Mouse (Mus musculus): Measurements from ENCODE around the gene Ralgps2.

The Ralgps2 gene

DNA sequence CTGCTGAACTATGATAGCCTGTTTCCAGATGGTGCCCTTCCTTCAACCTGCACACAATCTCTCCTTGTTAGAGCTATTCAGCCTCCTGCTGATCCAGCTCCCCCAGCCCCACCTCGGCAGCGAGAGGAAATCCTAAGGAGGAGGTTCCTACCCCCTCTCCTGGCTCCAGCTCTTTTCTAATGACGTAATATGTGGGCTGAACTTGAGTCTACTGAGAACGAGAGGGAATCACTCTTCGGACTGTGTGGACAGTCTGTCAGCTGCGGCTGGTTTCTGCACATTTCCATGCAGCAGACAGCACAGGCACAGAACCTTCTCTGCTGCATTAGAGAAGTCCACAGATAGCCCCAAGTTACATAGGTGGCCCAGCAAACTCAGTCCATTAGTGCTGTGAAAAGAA is 100.7 kb downstream of the Ralgps2 start:
- intact Hi-C loops (cut with DNase I): no loop called here

DNA sequence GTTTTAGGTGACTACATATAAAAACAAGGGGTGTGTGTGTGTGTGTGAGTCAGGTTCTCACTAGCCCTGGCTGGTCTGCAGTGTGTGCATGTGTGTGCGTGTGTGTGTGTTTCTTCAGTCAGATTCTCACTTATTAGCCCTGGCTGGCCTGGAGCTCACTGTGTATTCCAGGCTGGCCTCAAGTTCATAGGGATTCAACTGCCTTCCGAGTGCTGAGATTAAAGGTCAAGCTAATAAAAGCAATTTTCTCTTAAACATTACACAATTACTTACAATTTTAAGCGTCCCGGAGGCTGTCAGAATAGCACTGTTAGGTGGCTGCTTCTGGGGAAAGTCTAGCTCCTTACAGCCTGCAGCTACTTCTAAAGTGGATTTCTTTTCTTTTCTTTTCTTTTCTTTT is 101.2 kb downstream of the Ralgps2 start, which contains the start of gene Angptl1:
Gene Angptl1 (plus strand): TSS at position 386 of the 400 bp plus-strand sequence.
- intact Hi-C loops (cut with DNase I): no loop called here

DNA sequence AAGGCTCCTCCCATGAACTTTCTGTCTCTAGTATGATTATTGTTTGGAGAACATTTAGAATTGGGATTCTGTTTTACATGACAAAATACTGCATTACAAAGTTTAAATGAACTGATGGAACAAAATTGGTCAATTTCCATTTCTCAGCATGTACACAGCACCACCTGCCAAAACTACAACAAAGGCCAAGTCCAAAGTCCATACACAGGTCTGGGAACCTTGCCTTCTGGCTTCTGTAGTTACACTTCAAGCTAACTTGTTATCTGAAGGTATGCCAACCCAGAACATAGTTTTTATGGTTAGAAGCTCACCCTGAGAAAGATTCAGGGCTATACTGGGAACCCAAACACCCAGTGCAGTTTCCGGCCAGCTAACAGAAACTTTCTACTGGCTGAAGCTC is 120.2 kb downstream of the Ralgps2 start:
- intact Hi-C loops (cut with DNase I): no loop called here

DNA sequence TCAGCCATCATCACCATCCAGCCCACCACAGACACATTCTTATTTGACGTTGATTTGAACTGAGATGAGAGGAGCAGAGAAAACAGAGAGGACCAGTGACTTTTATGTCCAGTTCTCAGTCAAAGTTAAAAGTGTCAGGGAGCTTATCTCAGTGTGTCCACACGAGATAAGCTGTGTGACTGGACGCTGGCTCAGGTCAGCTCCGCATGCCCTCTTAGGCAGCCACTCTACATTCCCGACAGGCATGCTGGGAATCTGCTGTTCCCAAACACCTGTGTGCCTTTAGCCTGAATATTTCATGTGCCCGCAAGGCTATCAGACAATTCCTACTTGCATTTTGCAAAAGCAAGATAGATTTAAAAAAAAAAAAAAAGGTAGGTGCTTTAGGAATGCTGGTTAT is 125.9 kb downstream of the Ralgps2 start:
- intact Hi-C loops (cut with DNase I): no loop called here

DNA sequence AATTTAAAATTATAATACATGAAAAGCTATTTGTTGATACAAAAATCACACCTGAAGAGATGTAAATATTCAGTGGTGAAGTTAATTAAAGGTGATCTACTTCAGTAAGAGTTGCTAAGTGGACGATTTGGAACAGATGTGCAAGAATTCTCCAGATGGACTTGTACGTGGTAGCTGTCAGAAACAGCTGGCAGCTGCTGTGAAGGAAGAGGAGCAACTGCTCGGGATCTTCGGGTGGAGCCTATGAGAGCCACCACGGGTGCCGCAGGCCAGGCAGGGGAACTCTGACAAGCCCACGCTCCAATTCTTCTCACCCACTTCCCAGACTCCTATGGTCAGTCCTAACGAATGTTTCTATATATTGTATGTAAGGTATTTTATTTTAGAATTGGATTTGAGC is 126.7 kb downstream of the Ralgps2 start:
- intact Hi-C loops (cut with DNase I): no loop called here

DNA sequence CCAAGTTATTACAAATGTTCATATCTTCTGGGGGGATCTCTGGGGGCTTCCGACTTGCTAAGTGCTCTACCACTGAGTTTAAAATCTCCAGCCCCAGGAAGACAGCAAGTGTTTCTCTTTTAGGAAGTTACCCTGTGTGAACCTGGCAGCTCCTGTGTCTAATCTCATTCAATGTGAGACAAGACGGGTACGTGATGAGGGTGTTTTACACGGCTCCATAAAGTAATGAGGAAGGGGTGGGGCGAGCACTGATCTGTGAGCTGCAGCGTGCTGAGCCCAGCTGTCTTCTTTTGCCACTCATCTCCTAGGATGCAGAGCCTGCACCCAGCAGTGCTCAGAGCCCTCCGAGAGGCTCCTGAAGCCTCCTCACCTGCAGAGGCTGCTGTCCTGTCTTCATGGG is 127.5 kb downstream of the Ralgps2 start:
- intact Hi-C loops (cut with DNase I): no loop called here

DNA sequence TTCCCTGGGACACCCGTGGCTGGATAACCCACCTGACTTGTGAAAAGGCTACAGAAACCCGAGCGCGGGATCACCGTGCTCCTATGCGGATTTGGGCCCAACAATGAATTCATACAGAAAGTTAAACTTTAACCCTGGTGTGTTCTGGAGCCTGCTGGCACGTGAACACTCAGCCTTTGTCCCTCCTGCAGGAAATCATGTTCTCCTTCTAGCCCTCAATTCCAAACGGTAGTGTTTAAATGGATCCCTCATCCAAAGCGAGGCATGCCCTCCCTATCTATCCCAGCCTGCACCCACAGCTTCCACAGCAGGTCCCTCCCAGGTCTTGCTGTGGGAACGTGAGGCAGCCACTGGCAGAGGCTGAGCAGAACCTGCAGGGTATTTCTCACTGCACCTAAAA is 131.1 kb downstream of the Ralgps2 start:
- intact Hi-C loops (cut with DNase I): no loop called here

DNA sequence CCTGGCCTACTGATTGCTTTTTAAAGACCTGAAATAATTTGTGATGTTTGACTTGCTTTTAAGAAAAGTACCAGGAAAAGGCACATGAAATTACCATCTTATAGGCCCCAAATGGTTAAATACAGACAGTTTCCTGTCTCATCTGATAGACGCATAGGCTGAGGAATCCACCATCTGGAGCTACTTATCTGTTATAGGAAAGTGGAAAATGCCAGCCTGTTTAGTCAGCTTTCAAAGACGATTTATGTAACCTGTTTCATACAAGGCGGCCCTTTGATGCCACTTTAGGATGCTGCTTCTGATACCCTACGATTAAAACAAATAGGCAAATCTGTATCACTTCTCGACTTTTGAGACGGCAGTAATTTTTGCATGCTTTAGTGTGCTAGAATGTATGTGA is 138.2 kb downstream of the Ralgps2 start:
- intact Hi-C loops (cut with DNase I): no loop called here

DNA sequence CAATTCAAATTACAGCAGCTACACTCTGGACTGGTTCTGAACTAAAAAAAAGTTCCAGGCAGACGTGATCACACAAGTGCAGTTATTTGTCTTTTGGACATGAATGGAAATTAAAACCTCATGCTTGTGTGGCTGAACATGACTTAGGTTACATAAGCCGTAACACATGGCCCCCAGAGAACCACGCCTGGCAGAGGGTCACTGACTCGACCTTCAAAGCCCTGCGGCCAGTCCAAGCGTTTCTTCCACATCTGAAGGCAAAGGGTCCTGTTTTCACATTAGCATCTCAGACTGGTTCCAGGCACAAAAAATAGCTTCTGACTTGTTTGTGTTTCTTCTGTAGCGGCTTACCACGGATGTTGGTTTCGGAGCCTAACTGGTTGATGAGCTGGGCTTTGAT is 143.2 kb downstream of the Ralgps2 start:
- intact Hi-C loops (cut with DNase I): no loop called here

DNA sequence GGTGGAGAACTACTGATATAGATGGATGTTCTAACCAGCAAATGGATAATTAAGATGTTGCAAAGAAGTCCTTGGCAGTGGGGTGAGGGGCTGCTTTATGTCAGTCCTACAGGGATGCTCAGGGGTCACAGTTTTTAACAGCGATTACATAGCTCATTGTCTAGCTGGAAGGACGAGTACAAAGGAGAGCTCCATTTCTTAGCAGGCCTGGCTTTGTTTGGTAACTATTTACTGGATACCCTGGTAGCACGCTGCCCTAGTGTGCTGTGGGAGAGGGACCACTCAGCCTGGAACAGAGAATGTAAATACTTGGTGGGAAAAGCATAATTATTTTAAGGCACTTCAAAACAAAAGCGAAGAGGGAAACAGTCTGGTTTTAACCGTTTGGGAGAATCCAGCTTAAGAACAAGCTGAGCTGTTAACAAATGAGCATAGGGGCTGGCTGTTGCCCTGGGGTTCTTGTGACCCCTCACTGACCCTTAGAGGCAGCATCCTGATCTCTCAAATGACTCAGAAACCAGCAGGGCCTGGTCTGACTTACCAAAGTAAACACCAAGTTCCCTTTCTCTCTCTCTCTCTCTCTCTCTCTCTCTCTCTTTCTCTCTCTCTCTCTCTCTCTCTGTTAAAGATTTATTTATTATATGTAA is 149.5 kb downstream of the Ralgps2 start:
- intact Hi-C loops (cut with DNase I): no loop called here

DNA sequence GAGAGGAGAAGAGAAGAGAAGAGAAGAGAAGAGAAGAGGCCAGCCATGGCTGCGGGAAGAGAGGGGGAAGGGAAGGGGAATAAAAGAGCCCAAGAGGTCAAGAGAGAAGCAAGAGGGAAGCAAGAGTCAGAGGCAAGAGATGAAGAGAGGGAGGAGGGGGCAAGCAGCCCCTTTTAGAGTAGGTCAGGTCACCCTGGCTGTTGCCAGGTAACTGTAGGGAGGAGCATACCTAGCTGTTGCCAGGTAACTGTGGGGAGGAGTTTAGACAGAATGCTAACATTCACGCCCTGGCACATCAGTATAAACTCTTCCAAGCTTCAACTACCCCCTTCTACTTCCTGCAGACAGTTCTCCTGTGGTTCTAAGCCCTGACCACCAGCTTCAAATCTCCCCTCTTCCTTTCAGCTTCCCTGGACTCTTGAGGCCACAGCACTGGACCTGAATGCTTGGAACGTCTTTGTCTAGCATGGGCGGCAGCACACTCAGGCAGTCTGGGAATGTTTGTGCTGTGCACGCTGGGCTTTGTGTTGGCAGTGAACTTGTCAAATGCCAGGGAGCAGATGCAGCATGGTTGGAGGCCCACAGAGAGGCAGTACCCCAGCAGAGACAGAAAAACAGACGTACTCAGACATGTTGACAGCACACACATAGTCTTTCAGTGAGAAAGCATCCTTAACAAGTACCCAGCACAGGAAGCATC is 152.1 kb downstream of the Ralgps2 start:
- intact Hi-C loops (cut with DNase I): no loop called here

DNA sequence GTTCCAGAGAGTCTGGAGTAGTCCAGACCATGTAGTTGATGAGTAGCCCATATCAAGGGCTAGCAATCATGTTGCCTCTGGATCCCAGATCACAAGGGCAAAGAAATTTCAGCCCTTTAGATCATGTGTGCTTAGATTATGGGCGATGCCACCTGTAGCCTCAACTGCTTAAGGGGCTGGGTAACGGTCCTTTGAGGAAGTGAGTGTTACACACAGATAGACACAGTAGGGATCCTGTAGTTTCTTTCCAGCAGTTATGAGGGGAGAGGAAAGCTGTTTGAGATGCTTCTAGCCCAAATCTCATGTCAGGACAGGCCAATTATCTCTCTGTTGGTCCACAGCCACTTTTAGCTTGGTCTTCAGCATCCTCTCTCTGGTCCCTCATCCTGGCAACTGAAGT is 153.4 kb downstream of the Ralgps2 start:
- intact Hi-C loops (cut with DNase I): no loop called here

DNA sequence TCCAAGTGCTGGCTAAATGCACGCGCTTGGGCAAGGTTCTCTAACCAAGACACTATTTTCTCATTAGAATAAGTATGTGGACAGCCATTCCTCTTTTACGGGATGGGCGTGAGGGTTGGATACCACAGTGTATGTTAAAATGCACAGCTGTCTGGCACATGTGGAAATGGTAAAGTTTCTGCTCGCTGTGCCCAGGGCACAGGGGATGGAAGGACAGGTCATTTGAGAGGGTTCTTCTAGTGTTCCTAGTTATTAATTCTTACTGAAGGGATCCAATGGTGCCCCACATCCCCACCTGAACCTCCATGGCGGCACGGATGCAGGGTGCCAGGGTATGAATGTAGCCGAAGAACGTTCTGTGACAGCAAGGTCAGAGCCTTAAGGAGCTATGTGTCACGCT is 154.5 kb downstream of the Ralgps2 start:
- intact Hi-C loops (cut with DNase I): no loop called here

DNA sequence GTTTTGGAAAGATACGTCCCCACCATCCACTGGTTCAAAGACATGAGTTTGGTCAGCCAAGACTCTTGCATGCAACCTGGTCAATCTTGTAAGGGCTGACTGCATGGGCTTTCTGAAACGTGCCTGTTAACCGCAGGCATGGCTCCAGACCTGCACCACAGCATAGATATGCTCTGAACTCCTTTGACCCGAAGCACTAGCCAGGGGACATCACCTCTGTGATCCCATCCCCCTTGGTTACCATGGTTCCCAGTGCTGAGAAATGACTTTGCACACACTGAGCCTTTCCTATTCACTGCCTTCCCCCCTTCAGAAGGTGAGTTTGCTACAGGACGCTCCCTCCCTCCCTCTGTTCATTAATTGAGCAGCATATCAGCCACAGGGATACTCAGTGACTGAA is 155.3 kb downstream of the Ralgps2 start:
- intact Hi-C loops (cut with DNase I): no loop called here

DNA sequence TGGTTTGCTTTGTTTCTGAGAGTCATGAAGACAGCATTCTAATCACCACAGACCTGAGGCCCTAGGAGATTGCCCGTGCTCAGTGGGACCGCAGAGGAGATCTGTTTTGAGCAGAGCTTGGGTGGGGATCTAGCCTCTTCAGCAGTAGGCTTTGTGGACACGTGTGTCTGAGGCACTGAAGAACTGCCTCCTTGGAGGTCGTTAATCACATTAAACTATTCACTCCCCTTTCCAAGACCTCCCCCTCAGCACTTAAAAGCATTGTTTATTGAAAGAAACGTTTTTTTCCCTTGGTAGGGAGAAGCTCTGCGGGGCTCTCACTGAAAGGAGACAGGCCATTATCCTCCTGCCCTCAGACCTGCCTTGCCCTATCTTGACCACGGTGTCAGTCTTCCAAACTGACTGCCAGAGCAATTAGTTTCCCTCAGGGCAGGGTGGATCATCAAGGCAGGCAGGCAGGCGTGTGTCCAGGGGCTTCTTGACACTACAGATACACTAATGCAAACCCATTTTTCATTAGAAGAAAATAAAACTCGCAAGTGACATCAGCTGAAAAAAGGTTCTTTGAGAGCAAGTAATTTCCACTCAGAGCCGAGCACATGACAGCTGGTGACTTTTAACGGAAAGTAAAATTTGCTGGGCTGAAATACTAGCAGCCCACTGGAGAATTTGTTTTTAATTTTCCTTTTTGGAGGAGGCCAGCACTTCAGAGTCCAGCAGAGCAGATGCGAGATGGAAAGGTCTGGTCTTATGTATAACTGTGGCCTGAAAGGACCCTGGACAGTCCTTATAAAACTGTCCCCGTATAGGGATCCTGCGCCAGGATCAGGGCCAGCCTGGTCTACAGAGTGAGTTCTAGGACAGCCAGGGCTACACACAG is 157.2 kb downstream of the Ralgps2 start:
- intact Hi-C loops (cut with DNase I): no loop called here

DNA sequence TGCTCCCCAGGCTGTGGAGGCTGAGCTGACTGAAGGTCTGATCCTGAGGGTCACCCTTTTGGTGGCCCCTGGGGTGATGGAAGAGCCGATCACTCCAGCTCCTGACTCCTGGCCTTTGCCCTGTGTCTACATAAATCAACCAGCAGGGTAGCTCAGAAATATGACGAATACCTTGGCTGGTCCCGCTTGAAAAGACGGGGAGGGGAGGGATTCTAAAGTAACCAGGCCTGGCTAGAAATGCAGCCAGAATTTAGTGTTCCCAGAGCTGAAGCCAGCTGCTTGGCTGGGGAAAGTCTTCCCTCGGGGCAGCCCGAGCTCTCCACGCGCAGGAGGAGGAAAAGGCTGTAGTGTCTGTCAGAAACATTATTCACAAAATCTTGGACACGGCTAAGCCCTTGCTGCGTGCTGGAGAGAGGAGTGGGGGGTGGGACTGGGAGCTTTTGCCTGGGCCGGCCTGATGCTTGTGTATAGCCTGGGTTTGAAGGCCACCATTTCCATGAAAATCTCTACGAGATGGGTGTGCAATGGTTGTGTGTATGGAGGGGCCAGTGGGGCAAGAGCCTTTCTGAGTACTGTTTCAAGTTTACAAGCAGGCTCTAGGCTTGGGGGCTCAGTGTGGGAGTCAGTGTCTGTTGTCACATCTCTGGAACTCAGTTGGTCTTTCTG is 158.2 kb downstream of the Ralgps2 start:
- intact Hi-C loops (cut with DNase I): no loop called here

DNA sequence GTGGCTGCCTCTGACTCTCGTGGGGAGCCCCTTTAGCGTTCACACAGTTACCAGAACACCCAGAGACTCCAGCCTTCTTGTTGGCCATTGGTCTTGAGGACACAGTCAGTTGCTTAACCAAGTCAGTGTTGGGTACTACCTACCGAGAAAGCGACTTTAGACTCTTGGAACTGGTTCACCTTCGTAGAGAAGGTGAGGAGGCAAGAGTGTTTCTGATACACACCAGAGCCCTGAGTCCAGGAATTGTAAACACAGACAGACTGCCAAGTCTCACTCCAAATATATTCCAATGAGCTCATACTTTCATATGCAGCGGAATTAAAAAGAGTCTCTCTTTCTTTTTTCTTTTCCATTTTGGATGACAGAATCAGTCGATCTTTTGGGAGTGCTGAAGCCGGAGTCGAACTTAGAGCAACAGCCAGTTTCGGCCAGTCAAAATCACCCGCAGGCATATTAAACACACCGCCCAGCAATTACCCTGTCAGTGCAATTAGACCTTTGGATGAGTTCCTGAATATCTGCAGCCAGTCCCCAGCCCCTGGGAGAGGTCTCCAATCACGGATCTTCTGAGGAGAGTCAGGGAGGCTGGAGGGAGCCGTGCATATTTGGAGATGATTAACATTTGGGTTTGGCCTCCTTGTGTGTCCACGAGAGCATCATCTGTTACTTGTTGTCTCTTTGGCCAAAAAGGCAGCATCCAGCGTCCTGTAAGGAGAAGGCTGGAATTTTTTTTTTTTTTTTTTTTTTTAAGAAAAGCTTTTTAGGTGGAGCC is 159.0 kb downstream of the Ralgps2 start:
- intact Hi-C loops (cut with DNase I): no loop called here

DNA sequence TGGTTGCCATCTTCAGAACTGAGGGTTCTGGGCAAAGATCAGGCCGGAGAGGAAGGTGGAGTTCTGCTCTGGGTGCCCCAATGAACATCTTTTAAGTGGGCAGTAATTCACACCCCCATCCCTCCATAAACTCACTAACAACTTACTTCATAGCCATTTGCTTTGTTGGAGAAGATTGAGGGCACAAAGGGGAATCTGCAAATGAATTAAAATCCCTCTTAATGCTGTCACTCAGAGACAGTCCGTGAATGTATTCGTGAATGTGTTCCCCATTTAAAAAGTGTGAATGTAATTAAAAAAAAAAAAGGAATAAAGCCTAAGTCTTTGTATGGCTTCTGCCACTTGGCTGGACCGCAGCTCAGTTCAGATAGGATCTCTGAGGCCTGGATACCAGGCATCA is 159.8 kb downstream of the Ralgps2 start:
- intact Hi-C loops (cut with DNase I): no loop called here

DNA sequence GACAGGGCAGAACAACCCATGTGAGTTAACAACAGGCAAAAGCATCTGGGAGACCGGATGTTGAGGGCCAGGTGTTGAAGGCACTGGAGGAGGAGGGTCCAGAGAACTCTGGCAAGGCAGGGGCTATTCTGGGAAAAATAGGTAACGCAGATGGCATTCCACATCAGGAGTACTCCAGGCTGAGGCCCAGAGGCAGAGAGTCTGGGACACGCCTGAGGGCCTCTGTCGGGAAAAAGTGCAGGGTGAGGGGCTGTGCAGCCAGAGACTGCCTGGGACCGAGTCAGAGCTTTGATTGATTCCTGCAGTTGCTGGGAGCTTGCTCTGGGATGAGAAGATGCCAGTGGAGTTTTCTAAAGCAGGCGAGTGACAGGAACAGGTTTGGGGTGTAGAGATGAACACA is 160.4 kb downstream of the Ralgps2 start:
- intact Hi-C loops (cut with DNase I): no loop called here

DNA sequence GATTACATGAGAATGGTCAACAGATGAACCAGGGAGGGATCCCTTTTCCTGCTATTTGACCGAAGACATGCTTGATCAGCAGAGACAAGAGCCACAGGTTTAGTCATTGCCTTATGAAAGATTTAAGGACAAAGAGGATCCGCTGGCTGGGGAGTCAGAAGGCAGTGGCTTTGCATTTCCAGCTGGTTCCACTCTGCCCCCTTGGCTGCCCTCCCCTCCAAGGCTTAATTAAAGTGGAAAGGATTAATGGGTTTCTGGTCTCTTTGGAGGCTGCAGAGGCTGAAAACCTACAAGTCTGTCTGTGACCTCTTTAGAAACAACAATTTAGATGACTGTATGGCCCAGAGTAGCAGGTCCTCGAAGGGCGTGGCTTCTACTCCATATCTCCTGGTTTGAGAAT is 161.5 kb downstream of the Ralgps2 start:
- intact Hi-C loops (cut with DNase I): no loop called here

DNA sequence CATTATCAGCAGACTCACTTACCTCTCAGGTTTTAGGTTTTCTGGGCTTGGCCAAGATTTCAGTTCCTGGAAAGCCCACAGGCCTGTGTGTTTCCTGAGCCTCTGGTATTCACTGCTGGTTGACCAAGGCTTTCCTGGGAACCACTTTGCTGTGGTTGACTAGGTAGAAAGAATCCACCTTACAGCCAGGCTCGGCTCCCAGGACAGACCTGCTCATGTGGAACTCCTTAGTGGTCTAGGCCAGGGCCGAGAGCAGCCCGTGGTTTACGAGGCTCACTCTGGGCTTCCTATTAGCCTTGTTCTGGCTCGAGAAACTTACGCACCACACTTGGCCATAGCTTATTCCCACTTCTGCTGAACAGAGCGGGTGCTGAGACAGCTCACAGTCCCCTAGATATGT is 163.4 kb downstream of the Ralgps2 start:
- intact Hi-C loops (cut with DNase I): no loop called here

All from adrenal gland (tissue).